Mouse (Mus musculus) large intestine, adult 2 months (tissue): ENCODE data around the gene Ehf. TPM values are rescaled to one million over a fixed set of nuclear protein-coding genes. Genes with fewer than 3 reads are reported as not detected.

Experiments used
- DNase-seq: peaks from one replicate; pipeline ENCODE4 v3.0.0-alpha.2; 2012; ENCODE audit warnings: low read depth, low spot score
- WGBS: fragments of 180-500 bp; shearing (Covaris S2); methylation state at CpG from one replicate; pipeline ENCODE4 v1.1.7; 2018; 5-methylcytosine and 5-hydroxymethylcytosine counted together
- polyA plus RNA-seq: library from polyadenylated mRNA; depleted of rRNA; stranded (reverse); fragments of >200 nt; gene quantifications from 2 replicates; pipeline ENCODE4 v1.2.3, GENCODE M21; 2012; rRNA removed

Ehf gene
- polyA plus RNA-seq, 1 experiment = 56.6 TPM

GRCm38 (mm10) chr2:103226781-103227180 lies 76.3 kb downstream of the Ehf start:
- 74% methylated on average over 2 of the region's 2 CpGs for WGBS
- DNase-seq = no peak

DNA sequence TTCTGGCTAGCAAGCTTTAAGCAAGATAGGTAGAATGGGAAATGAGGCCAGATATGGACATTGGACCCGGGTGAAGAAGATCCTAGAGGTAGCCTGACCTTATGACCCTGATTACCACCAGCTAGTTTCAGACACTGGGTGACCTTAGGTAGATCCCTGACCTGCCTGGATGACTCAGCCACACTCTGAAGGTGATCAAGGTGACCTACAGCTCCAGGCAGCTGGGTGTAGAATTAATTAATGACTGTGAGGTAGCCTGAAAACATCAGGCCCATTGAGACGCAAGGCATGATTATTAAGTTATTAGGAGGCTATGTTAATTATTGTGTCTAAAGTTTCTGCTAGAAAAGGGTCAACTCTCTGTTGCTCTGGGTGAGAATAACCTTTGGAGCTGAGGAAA lies 82.2 kb downstream of the Ehf start:
- no peak for DNase-seq
- WGBS = 95% methylated on average over 2 of the region's 2 CpGs

- WGBS = 80% methylated on average over 4 of the region's 4 CpGs
- no peak for DNase-seq
Measured at GRCm38 (mm10) chr2:103218323-103218722, 84.8 kb downstream of the Ehf start.

DNA sequence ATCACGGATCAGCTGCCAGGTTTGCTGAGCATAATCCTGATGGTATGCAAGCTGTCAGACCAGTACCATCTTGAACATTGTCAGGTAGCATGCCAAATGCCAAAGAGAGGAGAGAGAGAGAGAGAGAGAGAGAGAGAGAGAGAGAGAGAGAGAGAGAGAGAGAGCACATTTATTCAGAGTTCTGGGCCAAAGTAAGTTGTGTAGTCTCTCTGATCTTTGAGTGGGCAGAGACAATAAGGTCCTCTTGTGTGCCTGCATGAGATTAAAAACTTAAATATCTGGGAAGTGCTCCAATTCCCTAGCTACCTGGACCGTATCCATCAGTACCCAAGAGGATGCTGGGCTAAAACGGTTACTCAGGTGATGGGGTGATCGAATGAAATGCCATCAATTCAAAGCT lies 87.3 kb downstream of the Ehf start:
- WGBS = 94% methylated on average over 4 of the region's 4 CpGs
- DNase-seq = no peak

DNA sequence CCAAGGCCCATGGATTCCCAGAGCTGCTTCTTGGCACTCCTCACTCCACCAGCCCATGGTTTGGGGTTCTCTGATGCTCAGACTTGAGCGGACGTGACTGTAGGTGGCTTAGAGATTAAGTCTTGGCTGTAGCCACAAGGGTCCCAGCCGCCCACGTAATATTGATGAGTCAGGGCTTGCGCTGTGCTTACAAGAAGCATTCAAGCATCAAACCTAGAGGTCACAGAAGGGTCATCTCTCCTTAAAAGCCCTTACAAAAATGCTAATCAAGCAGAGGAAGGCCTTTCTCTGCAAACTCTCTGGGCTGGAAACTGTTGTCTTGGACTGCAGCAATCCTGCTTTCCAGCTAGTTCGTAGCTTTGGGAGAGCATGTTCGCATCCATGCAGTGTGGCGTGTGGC lies 88.2 kb downstream of the Ehf start:
- DNase-seq = no peak
- 91% methylated on average over 8 of the region's 8 CpGs for WGBS

- DNase-seq = no peak
- WGBS = 89% methylated on average over 1 of the region's 1 CpGs
Measured at GRCm38 (mm10) chr2:103213547-103213946, 89.5 kb downstream of the Ehf start.

Other genes with a start within 250 kb of the Ehf start
- 14.6 and 18.3 TPM in 2 replicates for gene Pdhx, start 229.8 kb downstream of the Ehf start, polyA plus RNA-seq
- gene Apip, start 229.6 kb downstream of the Ehf start, polyA plus RNA-seq = 6.1 and 7.2 TPM in 2 replicates
- 0.09 TPM in 1 of 2 replicates, not detected in the other for gene Elf5, start 108.4 kb upstream of the Ehf start, polyA plus RNA-seq
- 36.5 and 81.1 TPM in 2 replicates for gene Cat, start 181.9 kb upstream of the Ehf start, polyA plus RNA-seq